Comparison of ENCODE assay signal across 14 mouse cellular contexts in the genomic region with DNA sequence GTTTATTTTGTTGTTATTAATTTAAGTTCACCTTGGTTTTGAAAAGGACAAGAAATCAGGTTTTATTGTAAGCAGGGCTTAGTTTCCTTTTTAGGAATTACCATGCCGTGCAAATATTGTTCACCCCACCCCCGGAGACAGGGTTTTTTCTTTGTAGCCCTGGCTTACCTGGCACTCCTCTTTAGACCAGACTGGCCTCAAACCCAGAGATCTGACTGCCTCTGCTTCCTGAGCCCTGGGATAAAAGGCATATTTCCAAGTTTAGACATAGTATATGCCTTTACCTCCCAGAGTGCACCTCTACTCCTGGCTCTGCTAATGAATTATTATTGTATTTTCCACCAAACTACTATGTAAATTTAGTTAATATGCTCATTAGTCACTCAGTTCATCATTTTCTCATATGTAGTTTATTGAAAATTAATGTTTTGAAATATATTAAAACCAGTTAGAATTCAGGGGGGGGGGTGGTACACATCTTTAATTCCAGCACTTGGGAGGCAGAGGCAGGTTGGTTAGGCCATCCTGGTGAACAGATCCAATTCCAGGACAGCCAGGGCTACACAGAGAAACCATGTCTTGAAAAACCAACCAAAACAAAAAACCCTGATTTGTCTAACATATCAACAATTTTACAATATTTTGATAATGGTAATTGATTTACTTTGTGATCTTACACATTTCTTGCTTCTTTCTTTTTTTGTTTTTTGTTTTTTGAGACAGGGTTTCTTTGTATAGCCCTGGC. TPM values are rescaled to one million over a fixed set of nuclear protein-coding genes. Genes with fewer than 3 reads are reported as not detected.
DNase-seq lines count a peak whose midpoint lies in the region; ATAC-seq and TF ChIP-seq lines count a peak whose summit lies in the region.
"Had no signal": no experiment of that assay in that cellular context is flagged by ENCODE, and none has a peak within 500 bp of the region (broad histone marks: within the 10 kb centered on the region; RNA-seq: fewer than 3 reads in every experiment).

No protein-coding gene starts in this region.

- no peak for DNase-seq in gastrocnemius, adult 2 months
- no peak for DNase-seq in gastrocnemius, postnatal 14 days
- no peak for DNase-seq in spleen, adult 12 weeks (ENCODE audit: low spot score)
- DNase-seq in lung, postnatal 14 days: no peak
- DNase-seq: cerebellum, adult 11-12 months; kidney, postnatal 25 days; left cerebral cortex, postnatal 4 days had no signal

- TF ChIP-seq CTCF in gastrocnemius, adult 2 months (IDR thresholded peaks at IDR 0.05): no peak

- peak overlapping the region; percentile 97 for H3K4me3 ChIP-seq in gastrocnemius, adult 2 months
- H3K4me3 ChIP-seq in megakaryocyte, embryonic 14.5 days (replicated peaks): peak overlapping the region; percentile 51
- H3K4me3 ChIP-seq in intestine, embryonic 16.5 days (ENCODE audit: low read length): peak overlapping the region; percentile 19; the same call in 1 of the 2 replicates
- no peak overlapping the region for H3K4me3 ChIP-seq in stomach, embryonic 14.5 days (ENCODE audit: low read depth, low read length)

- peaks cover 42% of the 10 kb centered on the region; the same call in 1 of the 2 replicates for H3K4me1 ChIP-seq in megakaryocyte, embryonic 14.5 days
- peaks cover 11% of the 10 kb centered on the region; the same call in 1 of the 2 replicates for H3K4me1 ChIP-seq in intestine, embryonic 16.5 days (ENCODE audit: control insufficient read depth, insufficient read depth, low read length)
- peaks cover 2% of the 10 kb centered on the region; the same call in 1 of the 2 replicates for H3K4me1 ChIP-seq in stomach, embryonic 14.5 days (ENCODE audit: control insufficient read depth, insufficient read depth, low read length)

- intact Hi-C loops in gastrocnemius, adult 2 months (cut with DNase I): loop anchor here (5.0 kb wide), 1 partner anchor 643 kb away; a partner anchor contains a TSS
- intact Hi-C loops in gastrocnemius, postnatal 14 days (cut with DNase I; ENCODE audit: low total_unique reads): loop anchor here (5.0 kb wide), 1 partner anchor 1362 kb away; a partner anchor contains a TSS

- 48% methylated on average over 2 of the region's 2 CpGs for WGBS in intestine, embryonic 16.5 days
- WGBS in stomach, embryonic 14.5 days: 73% methylated on average over 2 of the region's 2 CpGs

- peak overlapping the region; percentile 99; the same call in 1 of the 2 replicates for H3K27ac ChIP-seq in gastrocnemius, adult 2 months
- no peak overlapping the region for H3K27ac ChIP-seq in intestine, embryonic 16.5 days (ENCODE audit: low read length)
- H3K27ac ChIP-seq in stomach, embryonic 14.5 days (ENCODE audit: low read length): no peak overlapping the region

- H3K4me2 ChIP-seq in intestine, embryonic 16.5 days (ENCODE audit: low read depth, low read length): peak overlapping the region; percentile 44; the same call in 1 of the 2 replicates
- H3K4me2 ChIP-seq in stomach, embryonic 14.5 days (replicated peaks; ENCODE audit: low read depth, low read length): peak overlapping the region; percentile 52; the same call in 1 of the 2 replicates

- no peaks in the 10 kb centered on the region for H3K27me3 ChIP-seq in megakaryocyte, embryonic 14.5 days (replicated peaks)
- H3K27me3 ChIP-seq in intestine, embryonic 16.5 days (replicated peaks; ENCODE audit: control insufficient read depth, insufficient read depth, low read length): no peaks in the 10 kb centered on the region
- H3K27me3 ChIP-seq in stomach, embryonic 14.5 days (ENCODE audit: control insufficient read depth, insufficient read depth, low read length): no peaks in the 10 kb centered on the region

- H3K9ac ChIP-seq in intestine, embryonic 16.5 days (ENCODE audit: low read depth, low read length): no peak overlapping the region
- H3K9ac ChIP-seq in stomach, embryonic 14.5 days (replicated peaks; ENCODE audit: low read depth, low read length): no peak overlapping the region

- H3K9me3 ChIP-seq in megakaryocyte, embryonic 14.5 days: no peaks in the 10 kb centered on the region
- H3K9me3 ChIP-seq in intestine, embryonic 16.5 days (ENCODE audit: control insufficient read depth, low read length): no peaks in the 10 kb centered on the region
- no peaks in the 10 kb centered on the region for H3K9me3 ChIP-seq in stomach, embryonic 14.5 days (ENCODE audit: control insufficient read depth, low read depth, low read length)

- ATAC-seq in megakaryocyte, adult 5-6 weeks (ENCODE audit: poor library complexity, severe bottlenecking): no peak
- no peak for ATAC-seq in intestine, embryonic 16.5 days
- ATAC-seq in stomach, embryonic 14.5 days (ENCODE audit: insufficient number of reproducible peaks, insufficient read depth, low FRiP score, low read depth): no peak
- ATAC-seq: activated CD4-positive, CD25-positive, alpha-beta regulatory T cell, adult 4 months had no signal

- H3K36me3 ChIP-seq in megakaryocyte, embryonic 14.5 days (replicated peaks; ENCODE audit: low read length): no peaks in the 10 kb centered on the region
- H3K36me3 ChIP-seq in intestine, embryonic 16.5 days (ENCODE audit: control insufficient read depth, insufficient read depth, low read length): no peaks in the 10 kb centered on the region
- no peaks in the 10 kb centered on the region for H3K36me3 ChIP-seq in stomach, embryonic 14.5 days (ENCODE audit: control insufficient read depth, insufficient read depth, low read length)

RNA-seq across cellular contexts. Expression of a gene that starts 4.8 kb away (rescaled TPM):
- 10 to 100 TPM; 48.6 to 61.9 TPM for total RNA-seq in gastrocnemius, adult 2 months (2021)
- total RNA-seq in gastrocnemius, postnatal 14 days (2021): 10 to 100 TPM; 40.4 to 41.9 TPM
- polyA plus RNA-seq in megakaryocyte, embryonic 14.5 days (2012; ENCODE audit: insufficient read depth, low replicate concordance): 2.8 TPM in 1 of 2 replicates, not detected in the other
- total RNA-seq in megakaryocyte, adult 5-6 weeks (2015): 58.8 and 75.1 TPM in 2 replicates
- total RNA-seq in megakaryocyte, adult 5-6 weeks (2017): 42.6 and 42.9 TPM in 2 replicates
- polyA plus RNA-seq in intestine, embryonic 16.5 days (2015; fragmentation: Nextera tagmentation; extraction: Ambion mirVana): 42.8 and 43.8 TPM in 2 replicates
- 44.8 and 47.7 TPM in 2 replicates for polyA plus RNA-seq in stomach, embryonic 14.5 days (2014; fragmentation: Nextera tagmentation; extraction: Ambion mirVana)

RNA-seq across cellular contexts. Expression of a gene that starts 7.8 kb away (rescaled TPM):
- under 1 TPM; 0.05 to 0.11 TPM for total RNA-seq in gastrocnemius, adult 2 months (2021)
- under 1 TPM; 0.04 to 0.07 TPM for total RNA-seq in gastrocnemius, postnatal 14 days (2021)
- polyA plus RNA-seq in megakaryocyte, embryonic 14.5 days (2012; ENCODE audit: insufficient read depth, low replicate concordance): 0.28 TPM in 1 of 2 replicates, not detected in the other
- not detected in 2 replicates for total RNA-seq in megakaryocyte, adult 5-6 weeks (2015)
- total RNA-seq in megakaryocyte, adult 5-6 weeks (2017): not detected in 2 replicates
- polyA plus RNA-seq in intestine, embryonic 16.5 days (2015; fragmentation: Nextera tagmentation; extraction: Ambion mirVana): not detected in 2 replicates
- not detected in 2 replicates for polyA plus RNA-seq in stomach, embryonic 14.5 days (2014; fragmentation: Nextera tagmentation; extraction: Ambion mirVana)
- total RNA-seq: neutrophil, adult 5-6 weeks had no signal
- polyA plus RNA-seq: activated CD4-positive, CD25-positive, alpha-beta regulatory T cell, adult 4 months; C2C12 had no signal
